In the genomic region with DNA sequence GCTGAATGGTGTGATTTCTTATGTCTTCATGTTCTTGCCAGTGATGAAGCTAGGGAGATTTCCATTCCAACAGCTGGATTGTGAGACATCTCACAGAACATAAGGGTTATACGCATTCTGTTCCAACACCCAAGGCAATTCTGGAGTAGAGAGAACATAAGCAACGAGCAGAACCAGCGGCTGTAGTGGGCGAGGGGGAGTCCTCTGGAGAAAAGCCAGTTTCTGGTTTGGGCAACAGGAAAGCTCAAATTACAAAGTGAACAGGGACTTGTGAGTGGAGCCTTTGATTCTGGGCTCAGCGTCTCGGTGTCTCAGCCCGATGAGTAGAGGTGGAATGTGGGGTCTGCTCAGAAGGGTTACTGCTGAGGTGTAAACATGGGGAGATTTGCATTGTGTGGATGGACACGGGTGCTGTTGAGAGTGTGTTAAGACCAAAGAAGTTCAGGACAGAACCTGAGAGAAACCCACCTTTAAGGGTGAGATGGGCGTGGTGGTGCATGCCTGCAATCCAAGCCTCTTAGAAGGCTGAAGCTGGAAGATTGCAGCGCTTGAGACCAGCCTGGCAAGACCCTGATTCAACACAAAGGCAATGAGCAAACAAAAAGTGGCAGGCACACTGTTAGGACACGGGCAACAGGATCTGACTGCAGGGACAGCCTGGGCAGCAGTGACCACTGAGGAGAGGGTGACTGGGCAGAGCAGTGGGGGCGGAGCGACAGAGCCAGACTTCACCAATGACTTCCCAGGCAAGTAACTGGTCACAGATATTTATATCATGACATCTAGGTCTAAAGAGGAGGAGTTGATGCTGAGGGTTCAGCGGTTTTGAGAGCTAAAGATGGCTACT, we compare ENCODE assay signal across 10 mouse cellular contexts. TPM values are rescaled to one million over a fixed set of nuclear protein-coding genes. Genes with fewer than 3 reads are reported as not detected.
A peak's percentile ranks its signal among the peaks of the same experiment; 100 is the strongest.
DNase-seq lines count a peak whose midpoint lies in the region; ATAC-seq and TF ChIP-seq lines count a peak whose summit lies in the region.
"Had no signal": no experiment of that assay in that cellular context is flagged by ENCODE, and none has a peak within 500 bp of the region (broad histone marks: within the 10 kb centered on the region; RNA-seq: fewer than 3 reads in every experiment).

No protein-coding gene starts in this region.

- no peak overlapping the region for H3K27ac ChIP-seq in intestine, embryonic 14.5 days (ENCODE audit: low read depth)
- H3K27ac ChIP-seq in intestine, postnatal 0 days (ENCODE audit: low read depth, low read length): no peak overlapping the region
- H3K27ac ChIP-seq in neural tube, embryonic 12.5 days: no peak overlapping the region
- no peak overlapping the region for H3K27ac ChIP-seq in neural tube, embryonic 15.5 days (replicated peaks)
- no peak overlapping the region for H3K27ac ChIP-seq in embryonic facial prominence, embryonic 11.5 days (replicated peaks; ENCODE audit: low read depth, low read length)
- no peak overlapping the region for H3K27ac ChIP-seq in stomach, embryonic 16.5 days (ENCODE audit: low read length)
- H3K27ac ChIP-seq: liver, embryonic 14.5 days had no signal

- peaks cover 23% of the 10 kb centered on the region for H3K4me1 ChIP-seq in intestine, embryonic 14.5 days (replicated peaks; ENCODE audit: control insufficient read depth, insufficient read depth, low read length)
- H3K4me1 ChIP-seq in intestine, postnatal 0 days (replicated peaks; ENCODE audit: control insufficient read depth, insufficient read depth, low read length): peaks cover 3% of the 10 kb centered on the region; the same call in 1 of the 2 replicates
- peaks cover 10% of the 10 kb centered on the region; the same call in 1 of the 2 replicates for H3K4me1 ChIP-seq in neural tube, embryonic 12.5 days
- peaks cover 18% of the 10 kb centered on the region for H3K4me1 ChIP-seq in neural tube, embryonic 15.5 days
- peaks cover 3% of the 10 kb centered on the region; the same call in 1 of the 2 replicates for H3K4me1 ChIP-seq in embryonic facial prominence, embryonic 11.5 days (ENCODE audit: control insufficient read depth, insufficient read depth, low read length)
- H3K4me1 ChIP-seq in stomach, embryonic 16.5 days (ENCODE audit: control insufficient read depth, insufficient read depth, low read length): peaks cover 21% of the 10 kb centered on the region

- TF ChIP-seq CTCF in intestine, postnatal 0 days (IDR thresholded peaks at IDR 0.05; ENCODE audit: low read depth): no peak

- H3K9ac ChIP-seq in intestine, embryonic 14.5 days (ENCODE audit: low read length): no peak overlapping the region
- H3K9ac ChIP-seq in intestine, postnatal 0 days (ENCODE audit: low read depth, low read length): no peak overlapping the region
- no peak overlapping the region for H3K9ac ChIP-seq in neural tube, embryonic 12.5 days
- no peak overlapping the region for H3K9ac ChIP-seq in neural tube, embryonic 15.5 days (replicated peaks)
- no peak overlapping the region for H3K9ac ChIP-seq in embryonic facial prominence, embryonic 11.5 days (replicated peaks; ENCODE audit: low read length)
- H3K9ac ChIP-seq in stomach, embryonic 16.5 days (ENCODE audit: low read length): no peak overlapping the region
- H3K9ac ChIP-seq: liver, embryonic 14.5 days had no signal

- no peak for ATAC-seq in intestine, embryonic 14.5 days (replicated peaks; ENCODE audit: low FRiP score, low TSS enrichment, low read depth)
- no peak for ATAC-seq in intestine, postnatal 0 days
- ATAC-seq in neural tube, embryonic 12.5 days (ENCODE audit: low FRiP score, low read depth): no peak
- ATAC-seq in neural tube, embryonic 15.5 days (ENCODE audit: low FRiP score): no peak
- ATAC-seq in embryonic facial prominence, embryonic 11.5 days (replicated peaks; ENCODE audit: insufficient number of reproducible peaks, low FRiP score, low TSS enrichment, low read depth): no peak
- ATAC-seq in stomach, embryonic 16.5 days (ENCODE audit: insufficient read depth, low FRiP score): no peak

- no peaks in the 10 kb centered on the region for H3K9me3 ChIP-seq in intestine, embryonic 14.5 days (ENCODE audit: control insufficient read depth, low read length)
- H3K9me3 ChIP-seq in intestine, postnatal 0 days (ENCODE audit: control insufficient read depth): no peaks in the 10 kb centered on the region
- H3K9me3 ChIP-seq in neural tube, embryonic 12.5 days: no peaks in the 10 kb centered on the region
- H3K9me3 ChIP-seq in neural tube, embryonic 15.5 days (replicated peaks): no peaks in the 10 kb centered on the region
- H3K9me3 ChIP-seq in embryonic facial prominence, embryonic 11.5 days (replicated peaks; ENCODE audit: control insufficient read depth, low read length): no peaks in the 10 kb centered on the region
- no peaks in the 10 kb centered on the region for H3K9me3 ChIP-seq in stomach, embryonic 16.5 days (replicated peaks; ENCODE audit: control insufficient read depth, low read length)

- H3K4me2 ChIP-seq in intestine, embryonic 14.5 days (ENCODE audit: low read length): peak overlapping the region; percentile 28
- no peak overlapping the region for H3K4me2 ChIP-seq in intestine, postnatal 0 days (replicated peaks; ENCODE audit: low read depth)
- peak overlapping the region; percentile 22; the same call in 1 of the 2 replicates for H3K4me2 ChIP-seq in neural tube, embryonic 12.5 days (replicated peaks)
- H3K4me2 ChIP-seq in neural tube, embryonic 15.5 days: no peak overlapping the region
- peak overlapping the region; percentile 22 for H3K4me2 ChIP-seq in embryonic facial prominence, embryonic 11.5 days (ENCODE audit: low read depth, low read length)
- H3K4me2 ChIP-seq in stomach, embryonic 16.5 days (ENCODE audit: low read depth, low read length): 0 out of 2 replicates have a peak overlapping the region, but pooled peaks have one; percentile 9

- no peak for DNase-seq in intestine, embryonic 14.5 days (ENCODE audit: low spot score)
- peak; percentile 72 for DNase-seq in embryonic facial prominence, embryonic 11.5 days (ENCODE audit: low spot score)
- no peak for DNase-seq in layer of hippocampus, postnatal 10 days (ENCODE audit: low spot score in 2 of 2)
- DNase-seq: adrenal gland, adult 2 months; kidney, adult 8-10 months had no signal

- H3K4me3 ChIP-seq in intestine, embryonic 14.5 days (ENCODE audit: low read depth, low read length): no peak overlapping the region
- no peak overlapping the region for H3K4me3 ChIP-seq in intestine, postnatal 0 days (ENCODE audit: low read depth, low read length)
- no peak overlapping the region for H3K4me3 ChIP-seq in neural tube, embryonic 12.5 days
- H3K4me3 ChIP-seq in neural tube, embryonic 15.5 days (replicated peaks): no peak overlapping the region
- H3K4me3 ChIP-seq in embryonic facial prominence, embryonic 11.5 days (ENCODE audit: low read depth, low read length): no peak overlapping the region
- H3K4me3 ChIP-seq in stomach, embryonic 16.5 days (replicated peaks; ENCODE audit: low read length): no peak overlapping the region

- no peaks in the 10 kb centered on the region for H3K27me3 ChIP-seq in intestine, embryonic 14.5 days (replicated peaks; ENCODE audit: control insufficient read depth, insufficient read depth, low read length)
- H3K27me3 ChIP-seq in intestine, postnatal 0 days (replicated peaks; ENCODE audit: control insufficient read depth, insufficient read depth, low read length): no peaks in the 10 kb centered on the region
- H3K27me3 ChIP-seq in neural tube, embryonic 12.5 days (replicated peaks): no peaks in the 10 kb centered on the region
- no peaks in the 10 kb centered on the region for H3K27me3 ChIP-seq in neural tube, embryonic 15.5 days (replicated peaks)
- no peaks in the 10 kb centered on the region for H3K27me3 ChIP-seq in embryonic facial prominence, embryonic 11.5 days (ENCODE audit: control insufficient read depth, insufficient read depth, low read length)
- H3K27me3 ChIP-seq in stomach, embryonic 16.5 days (ENCODE audit: control insufficient read depth, insufficient read depth, low read length): no peaks in the 10 kb centered on the region

- peaks cover 5% of the 10 kb centered on the region; the same call in 1 of the 2 replicates for H3K36me3 ChIP-seq in intestine, embryonic 14.5 days (ENCODE audit: control insufficient read depth, insufficient read depth, low read length)
- no peaks in the 10 kb centered on the region for H3K36me3 ChIP-seq in intestine, postnatal 0 days (ENCODE audit: control insufficient read depth, insufficient read depth)
- peaks cover 1% of the 10 kb centered on the region; the same call in 1 of the 2 replicates for H3K36me3 ChIP-seq in neural tube, embryonic 12.5 days
- no peaks in the 10 kb centered on the region; the same call in 1 of the 2 replicates for H3K36me3 ChIP-seq in neural tube, embryonic 15.5 days
- H3K36me3 ChIP-seq in embryonic facial prominence, embryonic 11.5 days (replicated peaks; ENCODE audit: control insufficient read depth, insufficient read depth, low read depth, low read length): no peaks in the 10 kb centered on the region
- H3K36me3 ChIP-seq in stomach, embryonic 16.5 days (ENCODE audit: control insufficient read depth, insufficient read depth, low read length): no peaks in the 10 kb centered on the region

- 6% methylated on average over 14 of the region's 14 CpGs for whole genome bisulfite sequencing in intestine, embryonic 14.5 days
- 19% methylated on average over 14 of the region's 14 CpGs for WGBS in intestine, postnatal 0 days
- WGBS in neural tube, embryonic 12.5 days: 29% methylated on average over 14 of the region's 14 CpGs
- WGBS in neural tube, embryonic 15.5 days: 34% methylated on average over 14 of the region's 14 CpGs
- 17% methylated on average over 14 of the region's 14 CpGs for WGBS in embryonic facial prominence, embryonic 11.5 days
- 10% methylated on average over 14 of the region's 14 CpGs for WGBS in stomach, embryonic 16.5 days

RNA-seq across cellular contexts. Expression of a gene that starts 6.5 kb away (rescaled TPM):
- polyA plus RNA-seq in intestine, embryonic 14.5 days (2014; fragmentation: Nextera tagmentation; extraction: Ambion mirVana): 0.18 and 0.23 TPM in 2 replicates
- 0.16 and 0.26 TPM in 2 replicates for polyA plus RNA-seq in intestine, postnatal 0 days (2015; fragmentation: Nextera tagmentation; extraction: Ambion mirVana)
- 0.25 and 0.28 TPM in 2 replicates for polyA plus RNA-seq in neural tube, embryonic 12.5 days (2016; fragmentation: Nextera tagmentation; extraction: Ambion mirVana)
- 0.45 and 0.58 TPM in 2 replicates for polyA plus RNA-seq in neural tube, embryonic 15.5 days (2015; fragmentation: Nextera tagmentation; extraction: Ambion mirVana)
- 0.07 and 0.17 TPM in 2 replicates for polyA plus RNA-seq in embryonic facial prominence, embryonic 11.5 days (2014; fragmentation: Nextera tagmentation; extraction: Ambion mirVana)
- 0.45 and 0.66 TPM in 2 replicates for polyA plus RNA-seq in stomach, embryonic 16.5 days (2015; fragmentation: Nextera tagmentation; extraction: Ambion mirVana)
- 1 to 10 TPM in 1 of 2 experiments, under 1 TPM in 1; 0.62 to 1.0 TPM for total RNA-seq in layer of hippocampus, postnatal 10 days (2021)

RNA-seq across cellular contexts. Expression of a gene that starts 7.1 kb away (rescaled TPM):
- polyA plus RNA-seq in intestine, embryonic 14.5 days (2014; fragmentation: Nextera tagmentation; extraction: Ambion mirVana): 10.4 and 11.2 TPM in 2 replicates
- 5.1 and 6.3 TPM in 2 replicates for polyA plus RNA-seq in intestine, postnatal 0 days (2015; fragmentation: Nextera tagmentation; extraction: Ambion mirVana)
- polyA plus RNA-seq in neural tube, embryonic 12.5 days (2016; fragmentation: Nextera tagmentation; extraction: Ambion mirVana): 18.3 and 19.7 TPM in 2 replicates
- 11.0 and 11.9 TPM in 2 replicates for polyA plus RNA-seq in neural tube, embryonic 15.5 days (2015; fragmentation: Nextera tagmentation; extraction: Ambion mirVana)
- polyA plus RNA-seq in embryonic facial prominence, embryonic 11.5 days (2014; fragmentation: Nextera tagmentation; extraction: Ambion mirVana): 10.4 and 11.9 TPM in 2 replicates
- polyA plus RNA-seq in stomach, embryonic 16.5 days (2015; fragmentation: Nextera tagmentation; extraction: Ambion mirVana): 18.5 and 21.7 TPM in 2 replicates
- total RNA-seq in layer of hippocampus, postnatal 10 days (2021): 10 to 100 TPM; 11.8 to 13.4 TPM

RNA-seq across cellular contexts. Expression of a gene that starts 22.4 kb away (rescaled TPM):
- polyA plus RNA-seq in intestine, embryonic 14.5 days (2014; fragmentation: Nextera tagmentation; extraction: Ambion mirVana): 66.2 and 70.4 TPM in 2 replicates
- polyA plus RNA-seq in intestine, postnatal 0 days (2015; fragmentation: Nextera tagmentation; extraction: Ambion mirVana): 70.9 and 71.5 TPM in 2 replicates
- polyA plus RNA-seq in neural tube, embryonic 12.5 days (2016; fragmentation: Nextera tagmentation; extraction: Ambion mirVana): 59.9 and 66.0 TPM in 2 replicates
- polyA plus RNA-seq in neural tube, embryonic 15.5 days (2015; fragmentation: Nextera tagmentation; extraction: Ambion mirVana): 148 and 166 TPM in 2 replicates
- polyA plus RNA-seq in embryonic facial prominence, embryonic 11.5 days (2014; fragmentation: Nextera tagmentation; extraction: Ambion mirVana): 55.7 and 59.4 TPM in 2 replicates
- 65.5 and 66.5 TPM in 2 replicates for polyA plus RNA-seq in stomach, embryonic 16.5 days (2015; fragmentation: Nextera tagmentation; extraction: Ambion mirVana)
- total RNA-seq in layer of hippocampus, postnatal 10 days (2021): 10 to 100 TPM; 80.5 to 87.8 TPM

RNA-seq across cellular contexts. Expression of a gene that starts 23.9 kb away (rescaled TPM):
- 15.9 and 18.6 TPM in 2 replicates for polyA plus RNA-seq in intestine, embryonic 14.5 days (2014; fragmentation: Nextera tagmentation; extraction: Ambion mirVana)
- polyA plus RNA-seq in intestine, postnatal 0 days (2015; fragmentation: Nextera tagmentation; extraction: Ambion mirVana): 2.2 and 2.5 TPM in 2 replicates
- polyA plus RNA-seq in neural tube, embryonic 12.5 days (2016; fragmentation: Nextera tagmentation; extraction: Ambion mirVana): 19.7 and 21.5 TPM in 2 replicates
- 9.5 and 10.8 TPM in 2 replicates for polyA plus RNA-seq in neural tube, embryonic 15.5 days (2015; fragmentation: Nextera tagmentation; extraction: Ambion mirVana)
- polyA plus RNA-seq in embryonic facial prominence, embryonic 11.5 days (2014; fragmentation: Nextera tagmentation; extraction: Ambion mirVana): 13.6 and 19.4 TPM in 2 replicates
- 18.0 and 19.3 TPM in 2 replicates for polyA plus RNA-seq in stomach, embryonic 16.5 days (2015; fragmentation: Nextera tagmentation; extraction: Ambion mirVana)
- total RNA-seq in layer of hippocampus, postnatal 10 days (2021): 10 to 100 TPM; 17.0 to 17.3 TPM

RNA-seq across cellular contexts. Expression of a gene that starts 54.7 kb away (rescaled TPM):
- 34.3 and 37.4 TPM in 2 replicates for polyA plus RNA-seq in intestine, embryonic 14.5 days (2014; fragmentation: Nextera tagmentation; extraction: Ambion mirVana)
- polyA plus RNA-seq in intestine, postnatal 0 days (2015; fragmentation: Nextera tagmentation; extraction: Ambion mirVana): 5.9 and 6.1 TPM in 2 replicates
- 22.0 and 24.8 TPM in 2 replicates for polyA plus RNA-seq in neural tube, embryonic 12.5 days (2016; fragmentation: Nextera tagmentation; extraction: Ambion mirVana)
- 9.8 and 11.5 TPM in 2 replicates for polyA plus RNA-seq in neural tube, embryonic 15.5 days (2015; fragmentation: Nextera tagmentation; extraction: Ambion mirVana)
- polyA plus RNA-seq in embryonic facial prominence, embryonic 11.5 days (2014; fragmentation: Nextera tagmentation; extraction: Ambion mirVana): 53.7 and 61.6 TPM in 2 replicates
- polyA plus RNA-seq in stomach, embryonic 16.5 days (2015; fragmentation: Nextera tagmentation; extraction: Ambion mirVana): 32.9 and 33.9 TPM in 2 replicates
- total RNA-seq in layer of hippocampus, postnatal 10 days (2021): 1 to 10 TPM; 3.9 to 5.8 TPM

Comparison
In these comparisons a context has a peak if more than half of its experiments do, and no peak if none do; other contexts are left out.
1. H3K4me2 ChIP-seq: peak in intestine, embryonic 14.5 days (single experiment), neural tube, embryonic 12.5 days (single experiment), embryonic facial prominence, embryonic 11.5 days (single experiment) and stomach, embryonic 16.5 days (single experiment); none in intestine, postnatal 0 days (single experiment) and neural tube, embryonic 15.5 days (single experiment).